Mouse (Mus musculus) small intestine, adult 2 months (tissue): ENCODE results near the gene Mark4.

Experiments
- CTCF ChIP-seq: fragments of 200-500 bp; IDR thresholded peaks from 2 replicates; pipeline ENCODE4 v1.5.1; 2012; ENCODE audit warnings: low read depth, mild to moderate bottlenecking, control low read depth, inconsistent platforms, low read length, moderate library complexity, mixed read lengths; ENCODE audit not compliant: insufficient replicate concordance, insufficient read length; ENCODE audit errors: extremely low read depth
- POLR2A ChIP-seq: fragments of 200-500 bp; IDR thresholded peaks from 2 replicates; pipeline ENCODE4 v1.6.1; 2012; ENCODE audit warnings: low read depth, mild to moderate bottlenecking, control low read depth, inconsistent platforms, low read length, moderate library complexity

- TF ChIP-seq POLR2A (no peak), CTCF (no peak)
Observed at GRCm38 (mm10) chr7:19430402-19430801, 28.2 kb downstream of the Mark4 start.
